Mouse (Mus musculus) MEL (cell line): ENCODE measurements around the gene Upp2. TPM values are rescaled to one million over a fixed set of nuclear protein-coding genes. Genes with fewer than 3 reads are reported as not detected.

Source experiments
- DNase-seq: peaks from one replicate; pipeline ENCODE4 v3.0.0; 2011; ENCODE audit warnings: low read depth, low spot score
- H3K27ac ChIP-seq: 2 replicates; pipeline ENCODE4 v1.5.1; 2012; ENCODE audit warnings: low read depth, mild to moderate bottlenecking, control low read depth, low read length, moderate library complexity; ENCODE audit not compliant: control insufficient read depth
- H3K27me3 ChIP-seq, 2 experiments: fragments of 150-350 bp in 1 of 2; sonication (generic) in 1 of 2; 2 replicates each; pipeline ENCODE4 v1.6.1; 2012; ENCODE audit warnings: low read length in 2 of 2, mild to moderate bottlenecking in 2 of 2, improper control_type of control experiment in 1 of 2, moderate library complexity in 1 of 2; ENCODE audit not compliant: insufficient read depth in 2 of 2, control insufficient read depth in 1 of 2
- H3K36me3 ChIP-seq, 2 experiments: 2 replicates each; pipeline ENCODE4 v1.6.1; 2012 to 2014; ENCODE audit warnings: low read length in 2 of 2, improper control_type of control experiment in 1 of 2, inconsistent platforms in 1 of 2, mild to moderate bottlenecking in 1 of 2; ENCODE audit not compliant: insufficient read depth in 2 of 2, control insufficient read depth in 1 of 2
- H3K4me1 ChIP-seq, 2 experiments: fragments of 150-350 bp in 1 of 2; sonication (generic) in 1 of 2; 2 replicates each; pipeline ENCODE4 v1.6.1; 2012; ENCODE audit warnings: low read length in 2 of 2, improper control_type of control experiment in 1 of 2, mild to moderate bottlenecking in 1 of 2; ENCODE audit not compliant: insufficient read depth in 2 of 2, control insufficient read depth in 1 of 2
- H3K4me3 ChIP-seq, 2 experiments: fragments of 150-350 bp in 1 of 2; sonication (generic) in 1 of 2; 2 replicates each; pipeline ENCODE4 v1.5.1; 2012; ENCODE audit warnings: low read depth in 2 of 2, low read length in 2 of 2, mild to moderate bottlenecking in 2 of 2, moderate library complexity in 2 of 2, control low read depth in 1 of 2, improper control_type of control experiment in 1 of 2; ENCODE audit not compliant: control insufficient read depth in 1 of 2, insufficient read depth in 1 of 2
- H3K79me2 ChIP-seq: 2 replicates; pipeline ENCODE4 v1.6.1; 2012; ENCODE audit warnings: mild to moderate bottlenecking, low read length, moderate library complexity; ENCODE audit not compliant: control insufficient read depth, poor library complexity, insufficient read depth
- H3K9ac ChIP-seq: 2 replicates; pipeline ENCODE4 v1.6.1; 2012; ENCODE audit warnings: low read depth, mild to moderate bottlenecking, control low read depth, low read length, moderate library complexity; ENCODE audit not compliant: control insufficient read depth, poor library complexity, severe bottlenecking
- H3K9me3 ChIP-seq: fragments of 150-350 bp; sonication (generic); replicated peaks from 2 replicates; pipeline ENCODE4 v1.6.1; 2012; ENCODE audit warnings: mild to moderate bottlenecking, low read length, improper control_type of control experiment, moderate library complexity; ENCODE audit not compliant: insufficient read depth
- CHD1 ChIP-seq: IDR thresholded peaks from 2 replicates; pipeline ENCODE4 v1.6.1; 2012; ENCODE audit warnings: low read depth, mild to moderate bottlenecking, inconsistent platforms, low read length, improper control_type of control experiment
- CTCF ChIP-seq, 3 experiments: IDR thresholded peaks in 2 of 3; conservative IDR thresholded peaks in 1 of 3; 2 replicates each; pipeline ENCODE4 v1.5.1; 2011 to 2012; ENCODE audit warnings: low read length in 3 of 3, low read depth in 2 of 3, mild to moderate bottlenecking in 2 of 3, improper control_type of control experiment in 1 of 3, inconsistent platforms in 1 of 3, mixed read lengths in 1 of 3, moderate library complexity in 1 of 3; ENCODE audit not compliant: control insufficient read depth in 1 of 3, insufficient read depth in 1 of 3, poor library complexity in 1 of 3, severe bottlenecking in 1 of 3
- E2F4 ChIP-seq: IDR thresholded peaks from 2 replicates; pipeline ENCODE4 v1.6.1; 2011; ENCODE audit warnings: low read depth, low read length, improper control_type of control experiment, borderline replicate concordance
- ELF1 ChIP-seq: IDR thresholded peaks from 2 replicates; pipeline ENCODE4 v1.6.1; 2014; ENCODE audit warnings: low read depth, mild to moderate bottlenecking, inconsistent platforms, low read length, improper control_type of control experiment, moderate library complexity
- ETS1 ChIP-seq: IDR thresholded peaks from 2 replicates; pipeline ENCODE4 v1.6.1; 2012; ENCODE audit warnings: low read depth, mild to moderate bottlenecking, inconsistent platforms, low read length, improper control_type of control experiment, moderate library complexity
- JUND ChIP-seq: IDR thresholded peaks from 2 replicates; pipeline ENCODE4 v1.6.1; 2011; ENCODE audit warnings: low read depth, mild to moderate bottlenecking, improper control_type of control experiment, low read length
- KAT2A ChIP-seq: conservative IDR thresholded peaks from 2 replicates; pipeline ENCODE4 v1.6.1; 2012; ENCODE audit warnings: low read depth, low read length, improper control_type of control experiment, inconsistent platforms
- MAZ ChIP-seq: IDR thresholded peaks from 2 replicates; pipeline ENCODE4 v1.6.1; 2012; ENCODE audit warnings: low read depth, mild to moderate bottlenecking, inconsistent platforms, low read length, improper control_type of control experiment
- MEF2A ChIP-seq: IDR thresholded peaks from 2 replicates; pipeline ENCODE4 v1.6.1; 2014; ENCODE audit warnings: low read depth, mild to moderate bottlenecking, inconsistent platforms, low read length, improper control_type of control experiment; ENCODE audit not compliant: poor library complexity, insufficient replicate concordance, severe bottlenecking; ENCODE audit errors: extremely low read depth
- MXI1 ChIP-seq: IDR thresholded peaks from 2 replicates; pipeline ENCODE4 v1.6.1; 2011; ENCODE audit warnings: mild to moderate bottlenecking, low read depth, low read length, improper control_type of control experiment
- NRF1 ChIP-seq: IDR thresholded peaks from 2 replicates; pipeline ENCODE4 v1.6.1; 2014; ENCODE audit warnings: low read depth, mild to moderate bottlenecking, inconsistent platforms, low read length, improper control_type of control experiment, moderate library complexity; ENCODE audit not compliant: poor library complexity, insufficient read depth, severe bottlenecking
- POLR2A ChIP-seq, 2 experiments: IDR thresholded peaks; 2 replicates each; pipeline ENCODE4 v1.6.1; 2011 to 2012; ENCODE audit warnings: low read length in 2 of 2, mild to moderate bottlenecking in 2 of 2, control low read depth in 1 of 2, improper control_type of control experiment in 1 of 2, low read depth in 1 of 2, moderate library complexity in 1 of 2; ENCODE audit not compliant: control insufficient read depth in 1 of 2, insufficient read depth in 1 of 2, poor library complexity in 1 of 2
- SMC3 ChIP-seq: IDR thresholded peaks from 2 replicates; pipeline ENCODE4 v1.6.1; 2011; ENCODE audit warnings: low read depth, low read length, improper control_type of control experiment
- TBP ChIP-seq: IDR thresholded peaks from 2 replicates; pipeline ENCODE4 v1.8.0; 2011; ENCODE audit warnings: low read depth, low read length, improper control_type of control experiment
- UBTF ChIP-seq: IDR thresholded peaks from 2 replicates; pipeline ENCODE4 v1.6.1; 2012; ENCODE audit warnings: low read depth, mild to moderate bottlenecking, inconsistent platforms, low read length, improper control_type of control experiment, moderate library complexity, borderline replicate concordance; ENCODE audit not compliant: insufficient read depth
- USF2 ChIP-seq, 2 experiments: IDR thresholded peaks; 2 replicates each; pipeline ENCODE4 v1.6.1; 2011 to 2012; ENCODE audit warnings: improper control_type of control experiment in 2 of 2, low read length in 2 of 2, borderline replicate concordance in 1 of 2, inconsistent platforms in 1 of 2, low read depth in 1 of 2, mild to moderate bottlenecking in 1 of 2; ENCODE audit not compliant: insufficient read depth in 1 of 2
- ZKSCAN1 ChIP-seq: IDR thresholded peaks from 2 replicates; pipeline ENCODE4 v1.6.1; 2012; ENCODE audit warnings: low read depth, mild to moderate bottlenecking, inconsistent platforms, low read length, improper control_type of control experiment, moderate library complexity
- ZNF384 ChIP-seq: IDR thresholded peaks from 2 replicates; pipeline ENCODE4 v1.6.1; 2012; ENCODE audit warnings: low read depth, mild to moderate bottlenecking, inconsistent platforms, low read length, improper control_type of control experiment
- polyA plus RNA-seq, 2 experiments: library from polyadenylated mRNA; stranded (reverse) in 1 of 2; unstranded in 1 of 2; fragments of >175 nt in 1 of 2; fragments of >200 nt in 1 of 2; gene quantifications; 2 replicates each; pipeline versions ENCODE4 v1.2.1 to v1.2.4; 2012; ENCODE audit warnings: low replicate concordance in 2 of 2, low read depth in 1 of 2; ENCODE audit not compliant: insufficient read length in 2 of 2, insufficient read depth in 1 of 2, missing spikeins in 1 of 2
- total RNA-seq: library from RNA; depleted of rRNA; stranded (reverse); fragments of 300-350 nt; gene quantifications from 2 replicates; pipeline ENCODE4 v1.2.3, GENCODE M21; 2012

Upp2 gene
- total and polyA plus RNA-seq, 3 experiments = not detected

DNA sequence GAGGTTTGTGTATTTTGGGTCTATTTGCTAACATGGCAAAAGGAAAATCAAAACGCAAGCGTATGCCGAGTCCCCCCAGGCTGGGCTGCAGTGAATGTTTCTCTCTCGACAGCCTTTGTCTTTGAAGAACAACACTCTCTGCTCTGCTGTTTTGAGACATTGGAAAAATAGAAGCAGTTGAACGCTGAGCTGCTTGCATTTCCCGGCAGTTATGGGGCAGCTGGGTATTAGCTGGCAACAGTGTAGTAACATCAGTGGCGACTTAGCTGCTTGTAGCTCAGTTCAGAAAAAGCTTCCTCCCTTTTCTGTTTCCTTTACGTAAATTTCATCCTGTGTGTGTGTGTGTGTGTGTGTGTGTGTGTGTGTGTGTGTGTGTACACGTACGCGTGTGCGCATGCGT is 93.5 kb downstream of the Upp2 start:
- H3K9me3 ChIP-seq = no peaks in the 10 kb centered on the region
- no peaks in the 10 kb centered on the region for H3K27me3 ChIP-seq
- H3K9ac ChIP-seq = no peak overlapping the region
- no peak overlapping the region for H3K27ac ChIP-seq
- H3K36me3 ChIP-seq = no peaks in the 10 kb centered on the region
- TF ChIP-seq CTCF (IDR thresholded peaks at IDR 0.05 in 2 of 3, conservative IDR thresholded peaks at IDR 0.05 in 1 of 3; ENCODE audit: control insufficient read depth in 1 of 3, insufficient read depth in 1 of 3, low read depth in 2 of 3, low read length in 3 of 3, poor library complexity in 1 of 3, severe bottlenecking in 1 of 3) (no peak), MXI1 (no peak), JUND (no peak), ELF1 (no peak), ETS1 (no peak), ZKSCAN1 (no peak), MAZ (no peak), UBTF (no peak)
- no peaks in the 10 kb centered on the region for H3K4me1 ChIP-seq
- no peak overlapping the region for H3K4me3 ChIP-seq
- no peak for DNase-seq
- no peaks in the 10 kb centered on the region for H3K79me2 ChIP-seq

DNA sequence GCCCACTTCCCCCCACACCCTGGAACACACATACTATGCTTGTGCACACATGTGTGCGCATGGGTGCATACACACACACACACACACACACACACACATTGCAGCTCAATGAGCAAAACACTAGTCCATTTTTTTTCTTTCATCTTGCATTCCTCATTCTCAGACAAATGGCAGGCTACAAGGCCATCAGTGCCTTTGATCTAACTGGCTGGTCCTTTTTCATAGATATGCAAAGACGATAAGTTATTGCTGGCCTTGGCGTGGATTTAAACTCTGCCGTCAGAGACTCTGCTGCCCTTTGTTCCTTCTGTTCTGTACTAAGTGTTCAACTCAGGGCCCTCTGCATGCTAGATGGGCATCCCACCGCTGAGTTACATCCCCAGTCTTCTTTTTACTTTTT is 94.0 kb downstream of the Upp2 start:
- TF ChIP-seq MEF2A (no peak), KAT2A (no peak), ELF1 (no peak), TBP (no peak), CHD1 (no peak), NRF1 (no peak), E2F4 (no peak), ZNF384 (no peak), USF2 (IDR thresholded peaks at IDR 0.05; ENCODE audit: borderline replicate concordance in 1 of 2, insufficient read depth in 1 of 2, low read depth in 1 of 2, low read length in 2 of 2) (no peak), SMC3 (no peak), POLR2A (IDR thresholded peaks at IDR 0.05; ENCODE audit: control insufficient read depth in 1 of 2, insufficient read depth in 1 of 2, low read depth in 1 of 2, low read length in 2 of 2, poor library complexity in 1 of 2) (no peak)
- no peak overlapping the region for H3K4me3 ChIP-seq
- no peaks in the 10 kb centered on the region for H3K4me1 ChIP-seq
- no peaks in the 10 kb centered on the region for H3K9me3 ChIP-seq
- no peaks in the 10 kb centered on the region for H3K79me2 ChIP-seq
- no peak overlapping the region for H3K27ac ChIP-seq
- no peak for DNase-seq
- H3K9ac ChIP-seq = no peak overlapping the region
- no peaks in the 10 kb centered on the region for H3K36me3 ChIP-seq
- H3K27me3 ChIP-seq = no peaks in the 10 kb centered on the region
